Comparison of ENCODE assay signal across 10 mouse cellular contexts in the genomic region with DNA sequence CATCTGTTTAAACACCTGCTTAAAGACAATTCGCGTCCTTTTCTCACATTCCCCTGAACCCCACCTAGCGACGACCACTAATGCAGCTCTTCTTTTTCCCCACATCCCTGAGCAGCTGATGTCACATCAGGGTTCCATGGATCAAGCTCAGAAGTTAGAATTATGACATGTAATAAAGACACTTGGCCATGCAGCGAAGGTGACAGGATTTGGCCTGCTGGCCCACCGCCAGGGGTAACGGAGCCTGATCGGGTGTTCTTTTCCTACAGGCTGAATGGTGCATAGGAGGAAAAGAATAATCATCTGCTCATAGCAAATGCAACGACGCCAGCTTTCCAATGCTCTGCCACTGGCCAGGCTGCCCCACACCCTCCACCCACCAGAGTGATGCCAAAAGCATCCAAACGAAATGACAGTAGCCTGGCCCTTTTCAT.
A peak's percentile ranks its signal among the peaks of the same experiment; 100 is the strongest.
DNase-seq lines count a peak whose midpoint lies in the region; ATAC-seq and TF ChIP-seq lines count a peak whose summit lies in the region.
"Had no signal": no experiment of that assay in that cellular context is flagged by ENCODE, and none has a peak within 500 bp of the region (broad histone marks: within the 10 kb centered on the region; RNA-seq: fewer than 3 reads in every experiment).

No protein-coding gene starts in this region.

- H3K9ac ChIP-seq in kidney, embryonic 14.5 days (ENCODE audit: low read depth, low read length), result no peak overlapping the region
- no peak overlapping the region; the same call in 1 of the 2 replicates for H3K9ac ChIP-seq in neural tube, embryonic 14.5 days (replicated peaks; ENCODE audit: low read depth, low read length)
- H3K9ac ChIP-seq: liver, embryonic 14.5 days had no signal

- no peak for ATAC-seq in kidney, embryonic 14.5 days (ENCODE audit: low FRiP score, low TSS enrichment)
- ATAC-seq in neural tube, embryonic 14.5 days (ENCODE audit: low read depth), result peak; percentile 63
- no peak for ATAC-seq in megakaryocyte progenitor cell, adult 5-6 weeks (replicated peaks; ENCODE audit: poor library complexity)

- H3K4me2 ChIP-seq in kidney, embryonic 14.5 days (replicated peaks; ENCODE audit: low read depth, low read length), result no peak overlapping the region
- H3K4me2 ChIP-seq in neural tube, embryonic 14.5 days (ENCODE audit: low read depth, low read length), result peak overlapping the region; percentile 21; the same call in 1 of the 2 replicates

- no peak for TF ChIP-seq CTCF in kidney, adult 2 months (conservative IDR thresholded peaks at IDR 0.05; ENCODE audit: insufficient read depth, insufficient read length, low read depth, low read length)

- no peak for TF ChIP-seq POLR2A in kidney, adult 2 months (IDR thresholded peaks at IDR 0.05; ENCODE audit: low read depth, low read length)

- H3K27me3 ChIP-seq in kidney, adult 2 months (replicated peaks; ENCODE audit: control insufficient read depth, insufficient read depth, low read length), result no peaks in the 10 kb centered on the region
- H3K27me3 ChIP-seq in kidney, embryonic 14.5 days (ENCODE audit: control insufficient read depth, insufficient read depth, low read length), result no peaks in the 10 kb centered on the region
- no peaks in the 10 kb centered on the region for H3K27me3 ChIP-seq in hindbrain, embryonic 10.5 days (ENCODE audit: insufficient read depth, poor library complexity, severe bottlenecking)
- H3K27me3 ChIP-seq in neural tube, embryonic 14.5 days (ENCODE audit: control insufficient read depth, insufficient read depth, low read length), result no peaks in the 10 kb centered on the region

- DNase-seq in kidney, adult 2 months, result peak; percentile 33
- peak; percentile 56 for DNase-seq in testis, postnatal 10 days (ENCODE audit: low spot score)
- DNase-seq in testis, postnatal 14 days (ENCODE audit: low spot score), result no peak
- no peak for DNase-seq in hindbrain, embryonic 10.5 days (ENCODE audit: low spot score)
- no peak for DNase-seq in heart, adult 8-10 months (ENCODE audit: low spot score)
- DNase-seq: thymus, postnatal 14 days had no signal

- H3K9me3 ChIP-seq in kidney, embryonic 14.5 days (ENCODE audit: control insufficient read depth, low read length), result no peaks in the 10 kb centered on the region
- no peaks in the 10 kb centered on the region for H3K9me3 ChIP-seq in hindbrain, embryonic 10.5 days
- no peaks in the 10 kb centered on the region for H3K9me3 ChIP-seq in neural tube, embryonic 14.5 days (ENCODE audit: control insufficient read depth, low read length)

- no peak overlapping the region for H3K4me3 ChIP-seq in kidney, adult 2 months (ENCODE audit: insufficient read depth, low read depth, low read length)
- H3K4me3 ChIP-seq in kidney, embryonic 14.5 days (ENCODE audit: low read length), result no peak overlapping the region
- H3K4me3 ChIP-seq in hindbrain, embryonic 10.5 days, result no peak overlapping the region
- H3K4me3 ChIP-seq in neural tube, embryonic 14.5 days (ENCODE audit: low read depth, low read length), result no peak overlapping the region

- 58% methylated on average over 11 of the region's 11 CpGs for WGBS in kidney, adult 2 months
- 70% methylated on average over 11 of the region's 11 CpGs for WGBS in kidney, embryonic 14.5 days
- WGBS in hindbrain, embryonic 10.5 days, result 76% methylated on average over 11 of the region's 11 CpGs
- 21% methylated on average over 11 of the region's 11 CpGs for WGBS in neural tube, embryonic 14.5 days

- peaks cover 4% of the 10 kb centered on the region; the same call in 1 of the 2 replicates for H3K4me1 ChIP-seq in kidney, adult 2 months (ENCODE audit: control insufficient read depth, insufficient read depth, low read length)
- peaks cover 29% of the 10 kb centered on the region; the same call in 1 of the 2 replicates for H3K4me1 ChIP-seq in kidney, embryonic 14.5 days (ENCODE audit: control insufficient read depth, insufficient read depth, low read length)
- peaks cover 66% of the 10 kb centered on the region for H3K4me1 ChIP-seq in hindbrain, embryonic 10.5 days (replicated peaks)
- H3K4me1 ChIP-seq in neural tube, embryonic 14.5 days (ENCODE audit: control insufficient read depth, insufficient read depth, low read length), result peaks cover 35% of the 10 kb centered on the region

- H3K27ac ChIP-seq in kidney, adult 2 months (ENCODE audit: insufficient read depth, low read depth, low read length), result no peak overlapping the region
- H3K27ac ChIP-seq in kidney, embryonic 14.5 days (ENCODE audit: low read depth, low read length), result no peak overlapping the region
- H3K27ac ChIP-seq in hindbrain, embryonic 10.5 days, result peak overlapping the region; percentile 74
- peak overlapping the region; percentile 75 for H3K27ac ChIP-seq in neural tube, embryonic 14.5 days (ENCODE audit: low read depth, low read length)
- H3K27ac ChIP-seq: liver, embryonic 14.5 days had no signal

- H3K36me3 ChIP-seq in kidney, adult 2 months (ENCODE audit: control insufficient read depth, insufficient read depth, low read length), result no peaks in the 10 kb centered on the region
- no peaks in the 10 kb centered on the region for H3K36me3 ChIP-seq in kidney, embryonic 14.5 days (ENCODE audit: control insufficient read depth, insufficient read depth, low read length)
- no peaks in the 10 kb centered on the region for H3K36me3 ChIP-seq in hindbrain, embryonic 10.5 days
- H3K36me3 ChIP-seq in neural tube, embryonic 14.5 days (ENCODE audit: control insufficient read depth, insufficient read depth, low read length), result no peaks in the 10 kb centered on the region

Comparison
In these comparisons a context has a peak if more than half of its experiments do, and no peak if none do; other contexts are left out.
1. DNase-seq: peak in kidney, adult 2 months (single experiment) and testis, postnatal 10 days (single experiment); none in testis, postnatal 14 days (single experiment), hindbrain, embryonic 10.5 days (single experiment) and heart, adult 8-10 months (single experiment).
2. H3K27ac ChIP-seq: peak in hindbrain, embryonic 10.5 days (single experiment) and neural tube, embryonic 14.5 days (single experiment); none in kidney, adult 2 months (single experiment) and kidney, embryonic 14.5 days (single experiment).